Mouse (Mus musculus): ENCODE data around the gene B4galt7.
"Not testable (repeated sequence)": the region's sequence is repeated elsewhere in the genome, so short reads cannot be mapped to it uniquely, and the experiment has no call there.

The B4galt7 gene

DNA sequence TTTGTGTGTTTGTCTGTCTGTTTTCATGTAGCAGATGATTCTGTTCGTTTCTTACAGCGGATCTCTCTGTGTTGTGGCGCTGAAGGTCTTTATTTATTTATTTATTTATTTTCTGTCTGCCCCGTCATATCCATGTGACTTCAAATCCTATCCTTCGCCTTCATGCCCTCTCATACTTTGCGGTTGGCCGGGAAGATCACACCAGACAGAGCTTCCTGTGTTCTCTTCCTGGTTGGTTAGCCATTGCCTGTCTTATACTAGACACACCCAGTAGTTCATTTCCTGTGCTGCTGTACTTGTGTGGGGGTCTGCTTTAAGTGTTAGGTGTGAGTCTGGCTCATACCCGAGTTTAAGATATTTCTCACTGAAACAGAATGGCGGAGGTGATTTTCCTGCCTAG lies 961 bp downstream of the B4galt7 start:
- peak; percentile 53 for DNase-seq

DNA sequence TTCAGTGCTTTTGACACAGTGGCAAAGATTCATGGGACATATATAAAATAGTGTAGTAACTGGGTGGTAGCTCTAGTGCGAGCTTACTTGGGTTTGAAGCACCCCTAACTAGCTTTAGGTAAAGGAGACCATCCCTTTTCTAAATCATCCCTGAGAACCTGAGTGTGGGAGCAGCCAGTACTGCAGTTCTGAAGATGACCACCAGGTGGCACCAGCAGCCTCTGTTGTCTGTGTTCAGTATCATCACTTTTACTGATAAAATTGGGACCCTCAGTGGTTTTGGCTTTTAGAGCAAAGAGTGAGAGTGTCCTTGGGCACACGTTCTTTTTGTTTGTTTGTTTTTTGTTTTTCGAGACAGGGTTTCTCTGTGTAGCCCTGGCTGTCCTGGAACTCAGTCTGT lies 1.9 kb downstream of the B4galt7 start:
- peak; percentile 89 for DNase-seq

DNA sequence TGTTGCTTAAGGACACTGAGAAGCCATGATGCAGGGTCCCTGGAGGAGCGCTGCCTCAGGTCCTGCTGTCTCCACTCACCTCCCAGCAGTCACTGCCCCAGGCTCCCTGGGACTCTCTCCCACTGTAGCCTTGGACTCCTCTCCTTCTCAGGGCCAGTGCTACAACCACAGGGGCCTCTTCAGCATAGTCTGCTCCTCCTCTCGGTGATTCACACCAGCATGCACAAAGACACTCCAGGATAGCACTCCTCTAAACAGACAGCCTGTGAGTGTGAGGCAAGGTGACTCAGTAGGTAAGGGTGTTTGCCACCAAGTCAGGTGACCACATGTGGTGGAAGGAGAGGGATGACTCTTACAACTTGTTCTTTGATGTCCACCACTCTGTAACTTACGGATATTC lies 4.9 kb downstream of the B4galt7 start:
- DNase-seq: no peak

DNA sequence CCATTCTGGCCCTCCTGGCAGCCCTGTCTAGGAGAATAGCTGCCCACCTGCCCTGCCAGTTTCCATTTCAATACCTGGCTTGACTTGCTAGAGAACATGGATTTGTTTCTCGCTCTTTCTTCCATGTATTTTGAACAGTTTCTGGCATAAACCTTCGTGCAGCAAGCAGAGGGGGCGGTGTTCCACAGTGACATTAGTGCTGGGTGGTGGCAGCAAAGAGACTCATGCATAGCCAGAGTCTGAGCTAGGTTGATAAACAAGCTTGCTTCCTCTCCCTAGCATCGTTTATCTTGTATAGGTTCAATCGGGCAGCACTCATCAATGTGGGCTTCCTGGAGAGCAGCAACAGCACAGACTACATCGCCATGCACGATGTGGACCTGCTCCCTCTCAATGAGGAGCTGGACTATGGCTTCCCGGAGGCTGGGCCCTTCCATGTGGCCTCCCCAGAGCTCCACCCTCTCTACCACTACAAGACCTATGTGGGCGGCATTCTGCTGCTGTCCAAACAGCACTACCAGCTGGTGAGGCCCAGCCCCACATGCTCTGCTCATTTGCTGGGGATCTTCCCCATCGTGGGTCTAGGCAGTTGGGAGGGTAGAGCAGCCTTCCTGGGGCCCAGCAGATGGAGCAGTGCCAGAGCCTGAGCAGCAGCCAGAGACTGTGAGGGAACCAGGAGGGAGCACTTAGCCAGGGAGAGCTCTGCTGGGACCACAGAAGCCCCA lies 7.4 kb downstream of the B4galt7 start:
- no peak for DNase-seq

DNA sequence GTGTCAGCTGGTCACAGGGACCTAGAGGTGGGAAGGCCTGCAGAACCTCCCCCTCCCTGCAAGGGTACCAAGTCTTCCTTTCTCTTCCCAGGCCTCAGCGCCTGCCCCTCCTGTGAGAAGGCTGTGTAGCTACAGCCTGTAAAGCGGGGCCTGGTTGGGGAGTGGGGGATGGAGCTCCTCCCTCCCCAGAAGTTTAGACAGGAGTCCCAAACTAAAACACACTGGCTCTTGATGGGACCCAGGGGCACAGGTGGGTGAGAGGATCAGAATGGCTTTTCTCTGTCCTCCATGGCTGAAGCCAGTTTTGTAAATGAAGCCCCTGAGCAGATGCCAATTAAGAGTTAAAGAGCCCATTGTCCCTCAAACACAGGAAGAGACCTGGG lies 7.9 kb downstream of the B4galt7 start:
- no peak for DNase-seq

DNA sequence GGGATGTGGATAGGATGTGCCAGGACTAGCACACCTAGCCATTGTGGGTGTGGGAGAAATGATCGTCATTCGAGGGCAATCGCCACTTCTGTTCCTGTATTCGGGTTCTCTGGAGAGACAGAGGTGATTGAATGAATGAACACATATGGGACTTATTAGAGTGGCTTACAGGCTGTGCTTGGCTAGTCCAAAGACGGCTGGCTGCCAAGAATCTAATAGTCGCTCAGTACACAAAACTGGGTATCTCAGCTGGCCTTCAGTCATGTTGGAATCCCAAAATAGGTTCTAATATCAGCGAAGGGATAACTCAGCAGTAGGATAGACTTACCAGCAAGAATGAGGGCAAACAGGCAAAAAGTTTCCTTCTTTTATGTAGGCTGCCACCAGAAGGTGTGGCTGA lies 12.3 kb downstream of the B4galt7 start:
- DNase-seq: no peak

DNA sequence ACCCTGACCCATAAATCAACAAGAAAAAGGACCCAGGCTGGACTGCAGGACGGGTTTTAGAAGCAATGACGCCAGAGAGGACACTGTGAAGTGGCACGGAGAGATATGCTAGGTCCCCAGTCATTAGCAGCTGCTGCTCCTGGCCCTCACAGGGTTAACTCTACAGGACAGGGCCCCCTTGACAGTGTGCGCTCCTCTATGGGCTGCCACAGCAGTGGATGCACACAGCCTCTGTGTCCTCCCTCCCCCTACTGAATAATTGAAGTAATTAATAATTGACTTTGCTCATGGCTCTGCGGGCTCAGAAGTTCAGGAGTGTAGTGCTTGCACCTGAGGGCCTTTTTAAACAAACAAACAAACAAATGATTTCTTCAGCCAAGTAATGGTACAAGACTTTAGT lies 13.8 kb downstream of the B4galt7 start:
- DNase-seq: no peak

DNA sequence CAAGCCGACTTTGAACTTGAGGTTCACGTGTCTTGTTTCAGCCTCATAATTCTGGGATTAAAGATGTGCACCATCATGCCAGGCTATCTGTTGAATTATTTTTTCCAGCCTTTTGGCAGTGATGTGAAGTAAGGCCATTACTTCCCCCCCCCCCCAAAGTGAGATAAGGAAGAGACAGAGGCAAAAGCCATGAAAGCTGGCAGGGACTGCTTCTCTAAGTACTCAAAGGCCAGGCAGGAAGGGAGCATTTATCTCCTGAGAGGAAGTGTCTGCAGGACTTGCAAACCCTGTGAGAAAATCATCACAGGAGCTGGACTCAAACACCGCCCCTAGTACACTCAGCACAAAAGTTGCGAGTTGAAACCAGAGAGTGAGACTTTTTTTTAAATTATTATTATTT lies 19.6 kb downstream of the B4galt7 start:
- no peak for DNase-seq

DNA sequence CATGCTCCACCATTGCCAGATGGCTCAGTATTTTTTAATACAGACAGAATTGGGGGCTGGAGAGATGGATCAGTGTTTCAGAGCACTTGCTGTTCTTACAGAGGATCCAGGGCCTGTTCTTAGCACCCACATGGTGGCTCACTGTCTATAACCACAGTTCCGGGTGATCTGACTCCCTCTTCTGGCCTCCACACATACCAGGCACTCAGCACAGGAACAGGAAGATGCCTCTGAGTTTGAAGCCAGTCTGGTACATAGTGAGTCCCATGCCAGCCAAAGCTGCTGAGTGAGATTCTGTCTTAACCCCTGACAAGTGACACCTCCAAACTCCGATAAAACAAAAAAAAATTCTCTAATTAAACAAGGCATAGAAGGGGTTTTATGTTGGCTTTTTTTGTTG lies 20.6 kb downstream of the B4galt7 start:
- DNase-seq: no peak

DNA sequence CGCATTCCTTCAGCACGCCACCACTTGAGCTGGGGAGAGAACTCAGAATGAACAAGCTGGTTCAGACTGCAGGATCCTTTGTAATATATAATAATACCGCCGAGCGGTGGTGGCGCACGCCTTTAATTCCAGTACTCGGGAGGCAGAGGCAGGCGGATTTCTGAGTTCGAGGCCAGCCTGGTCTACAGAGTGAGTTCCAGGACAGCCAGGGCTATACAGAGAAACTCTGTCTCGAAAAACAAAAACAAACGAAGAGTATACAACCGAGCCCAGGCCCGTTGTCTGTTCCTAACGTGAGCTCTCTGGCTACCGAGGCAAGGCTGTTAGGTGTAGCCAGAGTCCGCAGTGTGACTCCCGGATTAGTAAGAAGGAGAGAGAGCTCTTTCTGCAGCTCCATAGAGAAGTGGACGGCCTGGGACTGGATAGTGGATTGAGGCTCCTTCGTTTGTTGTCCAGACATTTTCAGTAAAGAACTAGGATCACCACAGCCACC lies 22.5 kb downstream of the B4galt7 start:
- DNase-seq: not testable (repeated sequence)

DNA sequence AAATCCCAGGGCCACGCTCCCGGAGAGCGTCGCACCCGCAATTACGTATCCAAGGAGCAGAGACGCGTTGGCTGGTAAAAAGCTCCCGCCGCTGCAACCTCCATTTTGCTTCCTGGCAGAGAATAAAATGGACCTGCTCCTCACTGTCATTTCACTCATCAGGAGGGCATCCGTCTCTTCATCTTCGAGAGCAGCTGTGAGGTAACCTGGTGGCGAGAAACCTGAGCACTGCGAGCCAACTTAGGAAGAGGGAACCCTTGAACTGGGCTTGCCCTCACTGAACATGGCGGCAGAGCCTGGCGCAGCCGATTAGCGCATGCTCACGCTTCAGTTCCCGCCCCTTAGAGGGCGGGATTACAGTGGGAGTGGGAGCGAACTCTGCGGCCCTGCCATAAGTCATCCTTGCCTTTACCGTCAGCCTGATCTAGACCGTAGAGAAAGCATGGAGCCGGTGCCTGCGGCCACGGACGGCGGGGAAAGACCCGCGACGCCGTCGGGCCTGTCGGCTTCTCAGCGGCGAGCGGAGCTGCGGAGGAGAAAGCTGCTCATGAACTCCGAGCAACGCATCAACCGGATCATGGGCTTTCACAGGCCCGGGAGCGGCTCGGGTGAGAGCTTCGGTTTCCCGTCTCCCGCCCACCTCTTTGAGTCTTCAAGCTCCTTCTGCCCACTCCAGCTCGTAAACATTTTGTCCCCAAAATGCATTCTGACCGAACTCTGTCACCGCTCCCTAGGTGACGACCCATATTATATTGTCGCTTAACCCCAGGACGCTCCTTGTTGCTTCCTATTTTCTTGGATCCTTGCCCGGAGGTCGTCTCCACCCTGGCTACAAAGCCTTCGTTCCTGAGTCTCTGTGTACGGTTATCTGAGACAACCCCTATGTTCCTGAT lies 23.2 kb downstream of the B4galt7 start, which contains the start of gene Caml:
TSS of gene Caml (plus strand) at position 357 of the 893 bp plus-strand sequence.
- peak; percentile 90 for DNase-seq

DNA sequence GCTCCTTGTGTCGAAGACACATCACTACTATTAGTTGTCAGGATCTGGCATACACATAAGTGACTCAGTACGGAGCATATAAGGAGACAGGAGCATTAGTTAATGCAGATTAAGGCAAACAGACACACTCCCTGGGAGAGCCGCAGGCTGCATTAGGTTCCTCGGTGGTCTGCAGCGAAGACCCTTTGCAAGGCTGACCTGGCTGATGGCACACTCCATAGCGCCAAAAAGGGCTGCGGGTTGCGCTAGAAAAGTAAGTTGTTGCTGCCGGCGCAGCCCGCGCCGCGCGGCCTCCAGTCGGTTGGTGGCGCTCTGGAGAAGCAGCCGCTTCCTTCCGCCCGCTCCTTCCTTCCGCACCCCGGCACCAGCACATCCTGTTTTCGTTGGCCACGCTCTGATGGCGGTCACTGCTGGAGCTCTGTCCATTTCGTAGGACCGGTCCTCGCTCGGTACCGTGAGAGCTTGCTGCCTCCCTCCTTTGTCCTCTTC lies 35.0 kb downstream of the B4galt7 start, which contains the start of gene Ddx46:
TSS of gene Ddx46 (plus strand) at position 389 of the 489 bp plus-strand sequence.
- DNase-seq: peak; percentile 92

DNA sequence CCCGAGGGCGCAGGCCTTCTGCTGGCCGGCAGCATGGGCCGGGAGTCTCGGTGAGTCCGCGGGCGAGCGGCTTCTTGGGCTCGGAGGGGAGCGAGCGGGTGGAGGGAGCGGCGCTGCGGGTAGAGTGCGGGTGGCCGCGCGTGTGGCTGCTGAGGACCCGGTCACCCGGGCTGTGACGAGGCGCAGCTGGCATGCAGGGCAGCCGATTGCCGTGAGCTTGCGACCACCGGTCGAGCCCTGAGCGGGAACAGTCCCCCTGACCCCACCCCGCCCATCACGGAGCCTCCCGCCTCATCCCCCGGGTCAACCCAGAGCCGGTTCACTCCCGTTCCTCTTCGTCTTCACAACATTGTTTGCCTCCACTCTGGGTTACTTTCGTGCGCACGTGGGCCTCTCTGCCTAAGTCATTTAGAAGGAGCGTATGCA lies 35.5 kb downstream of the B4galt7 start:
- DNase-seq: no peak

DNA sequence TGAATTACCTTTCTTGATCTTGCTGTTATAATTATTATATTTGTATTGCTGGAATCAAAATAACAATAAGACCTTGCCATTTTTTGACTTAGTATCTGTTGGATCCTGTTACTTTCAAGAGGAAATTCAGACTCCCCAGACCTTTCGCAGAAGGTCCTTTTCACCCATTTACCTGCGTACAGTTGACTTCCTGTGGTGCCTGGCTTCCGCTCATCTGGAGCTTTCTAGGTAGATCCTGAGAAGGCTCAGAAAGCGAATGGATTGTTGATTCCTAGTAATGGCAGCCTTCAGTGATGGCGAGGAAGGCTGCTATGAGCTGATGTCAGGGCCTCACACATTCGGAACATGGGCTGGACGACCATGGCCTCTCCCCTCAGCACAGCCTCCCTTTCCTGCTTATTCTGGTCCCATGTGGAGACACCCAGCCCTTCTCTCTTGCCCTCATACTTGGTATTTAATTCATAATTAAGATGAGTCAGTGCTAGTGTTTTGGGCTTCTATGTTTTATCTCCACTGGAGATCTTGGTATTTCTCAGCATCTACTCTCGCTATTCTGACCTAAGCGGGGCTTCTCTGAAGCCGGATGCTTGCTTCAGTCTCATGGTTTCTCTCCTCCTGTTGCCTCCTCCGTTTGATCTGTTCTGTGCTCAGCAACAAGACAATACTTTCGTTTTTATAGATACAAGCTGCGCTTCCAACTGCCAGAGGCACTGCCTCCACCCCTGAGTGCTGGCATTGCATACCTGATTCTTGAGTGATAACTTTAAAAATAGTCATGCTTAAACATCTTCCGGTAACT lies 36.7 kb downstream of the B4galt7 start:
- no peak for DNase-seq

DNA sequence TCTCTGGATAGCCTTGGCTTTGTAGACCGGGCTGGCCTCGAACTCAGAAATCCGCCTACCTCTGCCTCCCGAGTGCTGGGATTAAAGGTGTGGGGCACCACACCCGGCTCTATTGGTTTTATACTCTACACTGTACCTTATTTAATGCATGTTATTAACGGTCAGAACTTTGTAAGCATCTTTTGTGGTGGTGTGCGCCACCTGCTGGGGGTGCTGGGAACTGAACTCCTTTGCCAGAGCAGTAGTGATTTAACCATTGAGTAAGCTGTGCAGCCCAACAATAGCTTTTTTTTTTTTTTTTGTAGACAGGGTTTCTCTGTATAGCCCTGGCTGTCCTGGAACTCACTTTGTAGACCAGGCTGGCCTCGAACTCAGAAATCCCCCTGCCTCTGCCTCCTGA lies 40.8 kb downstream of the B4galt7 start:
- DNase-seq: peak; percentile 78

DNA sequence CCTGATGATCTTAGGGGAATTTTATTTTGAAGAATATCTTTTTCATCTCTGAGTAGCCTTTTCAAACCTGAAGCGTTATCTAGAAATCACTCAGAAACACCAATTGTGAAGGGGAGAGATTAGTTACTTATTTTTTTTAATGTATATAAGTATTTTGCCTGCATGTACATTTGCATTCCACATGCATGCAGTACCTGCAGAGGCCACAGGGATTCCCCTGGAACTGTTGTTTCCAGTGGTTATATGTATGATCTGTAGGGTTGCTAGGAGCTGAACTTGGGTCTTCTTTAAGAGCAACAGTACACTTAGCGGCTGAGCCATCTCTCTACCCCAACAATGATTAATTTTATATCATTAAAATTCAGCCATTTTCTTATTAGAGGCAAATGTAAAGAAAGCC lies 44.8 kb downstream of the B4galt7 start:
- peak; percentile 60 for DNase-seq

DNA sequence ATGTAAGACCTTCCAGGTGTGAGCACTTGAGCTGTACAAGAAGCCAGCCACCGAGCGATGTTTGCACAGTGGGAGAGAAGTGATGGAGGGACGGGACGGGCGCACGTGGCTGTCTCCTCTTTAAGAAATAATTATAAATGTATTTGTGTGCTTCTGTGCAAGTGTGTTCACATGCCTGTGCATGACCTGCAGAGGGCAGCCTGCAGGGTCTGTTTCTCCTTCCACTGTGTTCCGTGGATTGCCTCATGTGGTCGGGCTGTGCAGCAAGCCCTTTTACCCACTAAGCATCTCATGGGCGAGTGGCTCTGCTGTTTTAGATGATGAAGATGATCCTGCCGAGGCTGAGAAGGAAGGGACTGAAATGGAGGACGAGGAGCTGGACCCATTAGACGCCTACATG lies 50.4 kb downstream of the B4galt7 start:
- DNase-seq: no peak

DNA sequence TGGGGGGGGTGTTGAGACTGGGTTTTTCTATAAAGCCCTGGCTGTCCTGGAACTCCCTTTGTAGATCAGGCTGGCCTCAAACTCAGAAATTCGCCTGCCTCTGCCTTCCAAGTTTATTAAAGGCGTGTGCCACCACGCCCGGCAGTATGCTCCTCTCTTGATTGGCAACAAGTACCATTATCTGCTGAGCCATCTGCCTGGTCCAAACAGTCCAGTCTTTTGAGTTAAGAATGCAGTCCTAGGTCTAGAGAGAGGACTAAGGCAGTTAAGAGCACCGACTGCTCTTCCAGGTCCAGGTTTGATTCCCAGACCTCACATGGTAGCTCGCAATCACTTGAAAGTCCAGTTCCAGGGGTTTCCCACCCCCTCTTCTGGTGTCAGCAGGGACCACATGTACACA lies 51.3 kb downstream of the B4galt7 start:
- DNase-seq: no peak

Measured in thymus, postnatal 14 days (tissue).